In genomic region chr11:116755191-116755590, GRCm38 (mm10) we compare ENCODE assay signal across 17 mouse cellular contexts. TPM values are rescaled to one million over a fixed set of nuclear protein-coding genes. Genes with fewer than 3 reads are reported as not detected.
DNase-seq lines count a peak whose midpoint lies in the region.
"Had no signal": no experiment of that assay in that cellular context is flagged by ENCODE, and none has a peak within 500 bp of the region (broad histone marks: within the 10 kb centered on the region; RNA-seq: fewer than 3 reads in every experiment).

No protein-coding gene starts in this region.

- intact Hi-C loops in heart, postnatal 10 days (cut with DNase I) = no loop called here
- intact Hi-C loops in heart, postnatal 25 days (cut with DNase I) = no loop called here

- peak; percentile 6 to 37 for DNase-seq in heart, postnatal 10 days
- no peak for DNase-seq in heart, postnatal 25 days (ENCODE audit: low spot score)
- peak; percentile 22 to 24 for DNase-seq in lung, adult 18-20 months
- DNase-seq in lung, postnatal 25 days (ENCODE audit: low spot score) = no peak
- peak; percentile 46 for DNase-seq in NIH3T3 (ENCODE audit: low read depth)
- peak; percentile 51 to 63 for DNase-seq in lung, postnatal 4 days
- DNase-seq in frontal cortex, postnatal 10 days (ENCODE audit: low spot score in 2 of 2) = no peak
- no peak for DNase-seq in layer of hippocampus, adult 9-10 months (ENCODE audit: low spot score)
- DNase-seq: adrenal gland, postnatal 25 days; cerebellum, adult 11-12 months; gastrocnemius, postnatal 25 days; heart, postnatal 36 days; layer of hippocampus, postnatal 36 days; thymus, postnatal 14 days had no signal

RNA-seq across cellular contexts. Expression of gene St6galnac1, which starts 20.1 kb away (rescaled TPM):
- not detected for total RNA-seq in heart, postnatal 10 days (2021)
- total RNA-seq in heart, postnatal 25 days (2021) = not detected
- total RNA-seq: adrenal gland, postnatal 25 days; gastrocnemius, postnatal 25 days; heart, postnatal 36 days; layer of hippocampus, adult 18-20 months; layer of hippocampus, postnatal 36 days; left cerebral cortex, postnatal 25 days; MEL had no signal

Comparison
In these comparisons a context has a peak if more than half of its experiments do, and no peak if none do; other contexts are left out.
1. DNase-seq: peak in heart, postnatal 10 days (2 of 2), lung, adult 18-20 months (2 of 2), NIH3T3 (single experiment) and lung, postnatal 4 days (2 of 2); none in heart, postnatal 25 days (single experiment), lung, postnatal 25 days (single experiment), frontal cortex, postnatal 10 days (0 of 2) and layer of hippocampus, adult 9-10 months (single experiment).